Mouse (Mus musculus) liver, embryonic 14.5 days (tissue): Measurements from ENCODE around the gene Ptpn18. TPM values are rescaled to one million over a fixed set of nuclear protein-coding genes. Genes with fewer than 3 reads are reported as not detected.
"Not testable (repeated sequence)": the region's sequence is repeated elsewhere in the genome, so short reads cannot be mapped to it uniquely, and the experiment has no call there.

Source experiments
- ATAC-seq: fragments of 200-750 bp; cut with Nextera tagmentation; 2 replicates; pipeline ENCODE4 v1.8.0; 2017; ENCODE audit warnings: moderate number of reproducible peaks, mild to moderate bottlenecking, moderate library complexity; ENCODE audit not compliant: insufficient read depth
- DNase-seq, 3 experiments: peaks; one replicate each; pipeline ENCODE4 v3.0.0-alpha.2; 2012 to 2013; ENCODE audit warnings: low read depth in 3 of 3, low spot score in 3 of 3
- H3K27ac ChIP-seq: fragments of 300-500 bp; sonication (generic); 2 replicates; pipeline ENCODE4 v1.5.1; 2014; ENCODE audit warnings: moderate library complexity, mild to moderate bottlenecking, control low read depth, inconsistent platforms
- H3K27me3 ChIP-seq: fragments of 300-500 bp; sonication (generic); 2 replicates; pipeline ENCODE4 v1.6.1; 2014; ENCODE audit warnings: mild to moderate bottlenecking, low read length, moderate library complexity; ENCODE audit not compliant: control insufficient read depth, insufficient read depth
- H3K36me3 ChIP-seq: fragments of 300-500 bp; sonication (generic); replicated peaks from 2 replicates; pipeline ENCODE4 v1.6.1; 2014; ENCODE audit warnings: low read depth; ENCODE audit not compliant: control insufficient read depth, insufficient read depth
- H3K4me1 ChIP-seq, 2 experiments: fragments of 200-500 bp in 1 of 2; fragments of 300-500 bp in 1 of 2; sonication (generic) in 1 of 2; replicated peaks; 2 replicates each; pipeline ENCODE4 v1.6.1; 2012 to 2014; ENCODE audit warnings: antibody characterized with exemption in 1 of 2, inconsistent platforms in 1 of 2, low read length in 1 of 2; ENCODE audit not compliant: control insufficient read depth in 2 of 2, insufficient read depth in 2 of 2
- H3K4me2 ChIP-seq: fragments of 300-500 bp; sonication (generic); 2 replicates; pipeline ENCODE4 v1.6.1; 2014; ENCODE audit warnings: low read depth, mild to moderate bottlenecking, control low read depth, moderate library complexity
- H3K4me3 ChIP-seq, 2 experiments: fragments of 200-500 bp in 1 of 2; fragments of 300-500 bp in 1 of 2; sonication (generic) in 1 of 2; 2 replicates each; pipeline ENCODE4 v1.5.1; 2012 to 2014; ENCODE audit warnings: low read depth in 2 of 2, low read length in 2 of 2, mild to moderate bottlenecking in 2 of 2, control low read depth in 1 of 2, inconsistent platforms in 1 of 2, moderate library complexity in 1 of 2; ENCODE audit not compliant: insufficient read depth in 1 of 2
- H3K9ac ChIP-seq: fragments of 300-500 bp; sonication (generic); replicated peaks from 2 replicates; pipeline ENCODE4 v1.6.1; 2014; ENCODE audit warnings: mild to moderate bottlenecking, control low read depth, moderate library complexity
- H3K9me3 ChIP-seq: fragments of 300-500 bp; sonication (generic); 2 replicates; pipeline ENCODE4 v1.6.1; 2016; ENCODE audit warnings: low read length, mixed read lengths; ENCODE audit not compliant: control insufficient read depth
- CTCF ChIP-seq: IDR thresholded peaks from 2 replicates; pipeline ENCODE4 v1.5.1; 2016; ENCODE audit warnings: antibody characterized with exemption, low read depth, control low read depth
- EP300 ChIP-seq: IDR thresholded peaks from 2 replicates; pipeline ENCODE4 v1.6.1; 2016; ENCODE audit warnings: antibody characterized with exemption, low read depth
- WGBS: fragments of 180-500 bp; shearing (Covaris S2); extraction: QIAGEN DNeasy Blood & Tissue Kit; methylation state at CpG from one replicate; pipeline ENCODE4 v1.1.7; 2014; ENCODE audit not compliant: insufficient replicate concordance; 5-methylcytosine and 5-hydroxymethylcytosine counted together
- polyA plus RNA-seq, 2 experiments: library from polyadenylated mRNA; depleted of rRNA in 1 of 2; stranded (reverse) in 1 of 2; unstranded in 1 of 2; fragments of >200 nt; fragmentation: Nextera tagmentation in 1 of 2; extraction: Ambion mirVana in 1 of 2; gene quantifications; 2 replicates each; pipeline versions ENCODE4 v1.2.1 to v1.2.3; 2012 to 2014

Ptpn18 gene
- polyA plus RNA-seq, 2 experiments: 23.8 to 26.4 TPM

DNA sequence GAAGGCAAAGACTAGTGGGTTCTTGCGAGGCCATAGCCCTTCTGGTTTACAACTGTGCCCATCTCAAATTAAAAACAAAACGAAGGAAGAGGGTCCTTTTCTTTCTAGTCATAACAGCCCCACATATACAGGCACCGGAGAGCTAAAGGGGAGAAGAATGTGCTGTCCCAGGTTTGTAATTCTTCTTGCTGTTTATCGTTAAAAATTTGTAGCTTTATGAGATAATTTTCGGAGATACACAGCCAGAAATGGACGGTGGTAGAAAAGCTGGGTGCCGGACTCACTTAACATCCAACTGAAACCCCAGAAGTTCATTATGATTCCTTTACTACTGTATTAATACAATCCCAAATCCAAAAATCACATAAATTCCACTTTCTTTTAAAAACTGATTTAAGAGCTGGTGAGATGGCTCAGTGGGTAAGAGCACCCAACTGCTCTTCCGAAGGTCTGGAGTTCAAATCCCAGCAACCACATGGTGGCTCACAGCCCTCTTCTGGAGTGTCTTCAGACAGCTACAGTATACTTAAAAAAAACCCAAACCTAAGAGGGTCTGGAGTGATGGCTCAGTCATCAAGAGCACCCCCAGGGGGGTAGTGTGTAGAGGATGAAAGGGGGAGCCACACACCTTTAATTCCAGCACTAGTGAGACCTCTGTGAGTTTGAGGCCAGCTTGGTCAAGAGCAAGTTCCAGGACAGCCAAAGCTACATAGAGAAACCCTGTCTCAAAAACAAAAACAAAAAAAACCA is 24.0 kb upstream of the Ptpn18 start:
- DNase-seq: no peak
- Histone ChIP-seq H3K27ac (no peak overlapping the region), H3K9me3 (peaks cover 7% of the 10 kb centered on the region), H3K27me3 (no peaks in the 10 kb centered on the region), H3K4me1 (peaks cover 6 to 7% of the 10 kb centered on the region in 2 experiments), H3K9ac (peak overlapping the region; percentile 65), H3K4me2 (peak overlapping the region; percentile 87), H3K4me3 (peak overlapping the region; percentile 75 to 94), H3K36me3 (no peaks in the 10 kb centered on the region)
- TF ChIP-seq CTCF (no peak), EP300 (no peak)
- WGBS: 36% methylated on average over 8 of the region's 8 CpGs
- no peak for ATAC-seq

DNA sequence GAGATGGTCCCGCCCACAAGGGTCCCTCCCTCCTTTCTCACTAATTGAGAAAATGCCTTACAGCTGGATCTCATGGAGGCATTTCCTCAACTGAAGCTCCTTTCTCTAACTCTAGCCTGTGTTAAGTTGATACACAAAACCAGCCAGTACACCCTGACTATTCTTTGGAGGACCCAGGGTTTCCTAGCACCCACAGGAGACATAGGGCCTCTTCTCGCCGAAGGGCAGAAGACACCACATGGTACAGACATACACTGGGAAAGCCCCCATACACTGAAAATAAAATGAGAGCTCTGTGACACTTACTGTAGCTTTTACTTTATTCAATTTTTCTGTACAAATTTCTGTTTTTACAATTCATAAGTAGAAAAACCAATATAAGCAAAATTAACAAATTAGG is 23.2 kb upstream of the Ptpn18 start:
- Histone ChIP-seq H3K4me3 (no peak overlapping the region), H3K4me2 (no peak overlapping the region), H3K27ac (no peak overlapping the region), H3K27me3 (no peaks in the 10 kb centered on the region), H3K36me3 (no peaks in the 10 kb centered on the region), H3K4me1 (peaks cover 9 to 10% of the 10 kb centered on the region in 2 experiments), H3K9ac (no peak overlapping the region), H3K9me3 (peaks cover 7% of the 10 kb centered on the region)
- no peak for ATAC-seq
- DNase-seq: no peak
- no peak for TF ChIP-seq CTCF
- TF ChIP-seq EP300: no peak
- WGBS: 77% methylated on average over 3 of the region's 3 CpGs

DNA sequence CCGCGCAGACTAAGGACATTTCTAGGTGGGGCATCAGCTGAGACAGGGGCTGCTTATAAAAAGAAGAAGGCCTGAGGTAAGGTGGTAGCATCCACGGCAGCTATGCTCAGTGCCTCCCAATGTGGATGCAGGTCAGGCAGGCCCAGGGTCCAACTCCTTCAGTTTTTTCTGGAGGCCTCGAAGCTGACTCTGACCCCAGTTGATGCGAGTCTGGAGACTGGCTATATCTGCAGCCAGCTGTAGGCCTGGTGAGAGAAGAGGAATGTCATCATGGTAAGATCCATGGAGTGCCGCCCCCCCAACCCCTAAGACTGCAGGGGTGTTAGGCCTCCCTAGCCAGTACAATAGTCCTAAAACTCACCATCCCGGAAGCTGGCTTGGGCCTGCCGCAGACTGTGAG is 22.2 kb upstream of the Ptpn18 start:
- H3K4me2 ChIP-seq, H3K9me3 ChIP-seq, H3K4me1 ChIP-seq, H3K9ac ChIP-seq, H3K27me3 ChIP-seq, DNase-seq, H3K27ac ChIP-seq, H3K36me3 ChIP-seq, ATAC-seq, H3K4me3 ChIP-seq: not testable (repeated sequence)
- 74% methylated on average over 8 of the region's 8 CpGs for WGBS

DNA sequence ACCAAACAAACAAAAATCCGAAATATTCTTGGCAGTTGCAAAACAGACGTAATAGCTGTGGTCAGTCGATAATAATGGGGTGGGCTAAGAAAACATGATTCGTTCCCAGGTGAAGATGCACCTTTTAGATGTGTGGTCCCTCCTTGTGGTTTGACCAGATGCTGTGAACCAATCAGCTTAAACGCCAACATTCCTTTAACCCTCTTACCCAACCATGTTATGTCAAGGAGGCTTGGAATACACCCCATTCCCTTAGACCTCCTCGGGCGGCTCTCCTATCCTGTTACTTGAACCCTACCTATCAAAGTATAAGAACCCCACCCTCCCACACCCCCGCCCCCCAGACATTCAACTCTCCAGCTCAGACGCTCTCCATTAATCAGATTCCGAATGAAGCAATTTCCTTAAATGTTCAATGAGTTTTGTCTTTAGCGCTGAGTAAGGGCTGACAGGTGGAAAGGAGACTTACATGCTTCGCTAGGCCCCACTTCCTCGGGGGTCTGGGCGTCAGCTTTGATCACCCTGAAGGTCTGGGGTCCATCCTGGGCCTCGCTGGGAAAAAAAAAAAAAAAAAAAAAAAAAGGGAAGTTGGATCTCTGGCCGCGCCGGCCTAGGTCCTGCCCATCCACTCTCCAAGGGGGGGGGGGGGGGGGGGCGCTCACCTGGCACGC is 21.0 kb upstream of the Ptpn18 start:
- Histone ChIP-seq H3K27ac (no peak overlapping the region), H3K36me3 (peaks cover 9% of the 10 kb centered on the region), H3K4me3 (peak overlapping the region; percentile 70 to 93), H3K9ac (peak overlapping the region; percentile 53), H3K27me3 (no peaks in the 10 kb centered on the region), H3K4me2 (peak overlapping the region; percentile 79), H3K4me1 (peaks cover 9 to 10% of the 10 kb centered on the region in 2 experiments), H3K9me3 (no peaks in the 10 kb centered on the region)
- ATAC-seq (no peak), DNase-seq (no peak)
- 31% methylated on average over 15 of the region's 20 CpGs for WGBS
- TF ChIP-seq CTCF (no peak), EP300 (no peak)

DNA sequence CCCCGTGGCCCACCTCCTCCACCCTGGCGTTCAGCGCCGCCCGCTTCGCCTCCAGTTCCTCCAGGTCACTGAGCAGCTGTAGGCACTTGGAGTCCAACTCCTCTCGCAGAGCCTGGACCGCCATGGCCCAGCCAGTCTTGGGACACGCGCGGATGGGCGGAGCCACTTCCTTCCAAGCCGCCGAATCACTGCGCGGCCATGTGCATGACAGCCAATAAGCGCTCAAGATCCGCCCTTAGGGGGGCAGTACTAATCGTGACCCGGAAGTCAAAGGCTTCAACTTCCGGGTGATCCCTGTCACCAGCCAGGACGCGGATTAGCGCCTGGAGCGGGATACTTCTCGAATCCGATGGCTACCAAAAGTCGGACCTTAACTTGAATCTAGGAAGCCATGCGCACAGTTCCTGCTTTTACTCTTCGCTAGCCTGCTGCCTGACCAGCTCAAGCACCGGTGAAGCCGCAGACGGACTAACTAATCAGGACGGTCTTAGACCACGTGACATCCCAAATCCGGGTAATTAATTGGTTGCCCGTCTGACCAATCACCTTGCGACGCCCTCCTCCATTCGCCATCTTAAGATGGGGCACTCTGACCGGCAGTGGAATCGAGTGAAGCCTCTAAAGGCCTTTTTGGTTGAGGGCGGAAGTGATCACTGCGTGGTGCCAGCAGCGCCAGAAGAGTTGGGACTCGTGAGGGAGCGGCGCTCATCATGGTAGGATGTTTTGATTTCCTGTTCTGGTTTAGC is 20.2 kb upstream of the Ptpn18 start, which contains the start of the genes Ccdc115 and Imp4:
Gene Ccdc115 (minus strand): TSS at position 458 of the 746 bp plus-strand sequence.
Gene Imp4 (plus strand): TSS at position 637 of the 746 bp plus-strand sequence.
- TF ChIP-seq CTCF: no peak
- ATAC-seq: peak; percentile 91
- H3K27ac ChIP-seq: peak within 1 kb of the TSS; percentile 20; the same call in 1 of the 2 replicates
- WGBS: under 1% methylated on average over 48 of the region's 48 CpGs
- H3K9me3 ChIP-seq: no peaks in the 10 kb centered on the region
- H3K4me1 ChIP-seq: peaks cover 6 to 10% of the 10 kb centered on the region in 2 experiments
- H3K4me3 ChIP-seq: peak within 1 kb of the TSS; percentile 90 to 93
- H3K4me2 ChIP-seq: peak within 1 kb of the TSS; percentile 88
- DNase-seq: peak; percentile 98
- no peaks in the 10 kb centered on the region for H3K27me3 ChIP-seq
- H3K9ac ChIP-seq: peak within 1 kb of the TSS; percentile 71
- peaks cover 17% of the 10 kb centered on the region for H3K36me3 ChIP-seq
